Mouse (Mus musculus): ENCODE measurements at regions not wholly inside any gene's neighbourhood (a gene's known extent, or its start where the extent isn't known, plus 50 kb on each side); places are given as distances from the start of the nearest gene placed in this dataset.

DNA sequence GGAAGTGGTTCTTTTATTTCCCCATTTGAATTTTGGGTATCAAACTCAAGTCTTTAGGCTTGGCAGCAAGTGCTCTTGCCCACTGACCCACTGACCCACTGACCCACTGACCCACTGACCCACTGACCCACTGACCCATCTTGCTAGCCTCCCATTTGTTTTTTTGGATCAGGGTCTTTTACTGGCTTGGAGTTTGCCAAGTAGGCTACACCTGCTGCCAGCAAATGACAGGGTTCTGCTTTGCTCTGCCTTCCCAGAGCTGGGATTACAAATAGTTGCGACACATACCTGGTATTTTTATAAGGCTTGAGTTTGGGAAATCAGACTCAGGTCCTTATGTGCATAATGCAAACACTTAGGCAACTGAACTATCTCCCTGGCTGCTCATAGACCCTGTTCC lies 226.7 kb upstream of the Il12b start:
- Histone ChIP-seq H3K27me3 (ENCODE audit: control insufficient read depth, insufficient read depth, low read length) (no peaks in the 10 kb centered on the region), H3K9me3 (ENCODE audit: control insufficient read depth, low read length) (no peaks in the 10 kb centered on the region), H3K4me1 (replicated peaks; ENCODE audit: control insufficient read depth, insufficient read depth) (no peaks in the 10 kb centered on the region), H3K36me3 (ENCODE audit: control insufficient read depth, insufficient read depth, low read length) (no peaks in the 10 kb centered on the region), H3K4me2 (replicated peaks; ENCODE audit: low read depth) (no peak overlapping the region), H3K9ac (ENCODE audit: low read length) (no peak overlapping the region), H3K4me3 (ENCODE audit: low read depth, low read length) (no peak overlapping the region), H3K27ac (replicated peaks) (no peak overlapping the region)
- ATAC-seq (ENCODE audit: low FRiP score, low TSS enrichment) (no peak), DNase-seq (ENCODE audit: low spot score) (no peak)
- TF ChIP-seq EP300 (optimal IDR thresholded peaks at IDR 0.05) (no peak), CTCF (IDR thresholded peaks at IDR 0.05; ENCODE audit: low read depth) (no peak)
- 90% methylated on average over 1 of the region's 1 CpGs for WGBS

DNA sequence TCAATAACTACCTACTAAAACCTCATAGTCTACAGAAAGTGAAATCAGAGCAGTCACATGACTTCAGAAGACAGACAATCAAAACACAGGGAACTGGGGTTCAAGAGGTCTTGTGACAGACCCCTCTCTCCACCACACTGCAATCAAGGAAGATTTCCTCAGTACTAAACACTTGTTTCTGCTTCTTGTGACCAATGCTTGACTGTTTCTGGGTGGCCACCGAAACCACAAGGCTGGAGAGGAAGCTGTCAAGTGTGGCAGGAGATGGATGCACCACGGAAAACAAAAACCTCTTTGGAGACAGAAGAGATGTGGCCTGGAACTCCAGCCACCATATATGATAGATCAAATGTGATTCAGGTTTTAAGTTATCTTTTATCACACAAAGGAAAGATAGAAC lies 225.3 kb upstream of the Il12b start:
- TF ChIP-seq CTCF (IDR thresholded peaks at IDR 0.05; ENCODE audit: low read depth) (no peak), EP300 (optimal IDR thresholded peaks at IDR 0.05) (no peak)
- no peak overlapping the region for H3K27ac ChIP-seq (replicated peaks)

GRCm38 (mm10) chr11:44179711-44180110 lies 220.2 kb upstream of the Il12b start:
- 70% methylated on average over 3 of the region's 3 CpGs for WGBS
- DNase-seq (ENCODE audit: low spot score) = no peak
- no peak overlapping the region for H3K27ac ChIP-seq (replicated peaks)
- H3K9ac ChIP-seq (ENCODE audit: low read length) = no peak overlapping the region
- no peak for ATAC-seq (ENCODE audit: low FRiP score, low TSS enrichment)
- no peak overlapping the region for H3K4me2 ChIP-seq (replicated peaks; ENCODE audit: low read depth)
- H3K27me3 ChIP-seq (ENCODE audit: control insufficient read depth, insufficient read depth, low read length) = no peaks in the 10 kb centered on the region
- no peak for TF ChIP-seq CTCF (IDR thresholded peaks at IDR 0.05; ENCODE audit: low read depth)
- no peak for TF ChIP-seq EP300 (optimal IDR thresholded peaks at IDR 0.05)
- no peaks in the 10 kb centered on the region for H3K4me1 ChIP-seq (replicated peaks; ENCODE audit: control insufficient read depth, insufficient read depth)
- no peaks in the 10 kb centered on the region for H3K36me3 ChIP-seq (ENCODE audit: control insufficient read depth, insufficient read depth, low read length)
- H3K4me3 ChIP-seq (ENCODE audit: low read depth, low read length) = no peak overlapping the region
- H3K9me3 ChIP-seq (ENCODE audit: control insufficient read depth, low read length) = no peaks in the 10 kb centered on the region

More for the DNA sequence above, 225.3 kb upstream of the Il12b start:
- H3K9me3 ChIP-seq (ENCODE audit: control insufficient read depth, low read length) = no peaks in the 10 kb centered on the region
- no peak overlapping the region for H3K4me2 ChIP-seq (replicated peaks; ENCODE audit: low read depth)
- DNase-seq (ENCODE audit: low spot score) (no peak), ATAC-seq (ENCODE audit: low FRiP score, low TSS enrichment) (no peak)
- H3K4me3 ChIP-seq (ENCODE audit: low read depth, low read length) = no peak overlapping the region
- H3K36me3 ChIP-seq (ENCODE audit: control insufficient read depth, insufficient read depth, low read length) = no peaks in the 10 kb centered on the region
- no peak overlapping the region for H3K9ac ChIP-seq (ENCODE audit: low read length)
- WGBS = 60% methylated on average over 2 of the region's 2 CpGs
- no peaks in the 10 kb centered on the region for H3K27me3 ChIP-seq (ENCODE audit: control insufficient read depth, insufficient read depth, low read length)
- H3K4me1 ChIP-seq (replicated peaks; ENCODE audit: control insufficient read depth, insufficient read depth) = no peaks in the 10 kb centered on the region

GRCm38 (mm10) chr11:44183823-44184222 lies 216.0 kb upstream of the Il12b start:
- no peak for ATAC-seq (ENCODE audit: low FRiP score, low TSS enrichment)
- no peak overlapping the region for H3K27ac ChIP-seq (replicated peaks)

GRCm38 (mm10) chr11:44185218-44185890 lies 214.5 kb upstream of the Il12b start:
- no peaks in the 10 kb centered on the region for H3K27me3 ChIP-seq (ENCODE audit: control insufficient read depth, insufficient read depth, low read length)
- no peaks in the 10 kb centered on the region for H3K9me3 ChIP-seq (ENCODE audit: control insufficient read depth, low read length)
- no peak overlapping the region for H3K4me3 ChIP-seq (ENCODE audit: low read depth, low read length)
- WGBS = 64% methylated on average over 9 of the region's 9 CpGs
- H3K9ac ChIP-seq (ENCODE audit: low read length) = no peak overlapping the region
- ATAC-seq (ENCODE audit: low FRiP score, low TSS enrichment) (no peak), DNase-seq (ENCODE audit: low spot score) (no peak)
- H3K4me2 ChIP-seq (replicated peaks; ENCODE audit: low read depth) = no peak overlapping the region
- no peaks in the 10 kb centered on the region for H3K36me3 ChIP-seq (ENCODE audit: control insufficient read depth, insufficient read depth, low read length)
- H3K27ac ChIP-seq (replicated peaks) = no peak overlapping the region
- no peaks in the 10 kb centered on the region for H3K4me1 ChIP-seq (replicated peaks; ENCODE audit: control insufficient read depth, insufficient read depth)
- TF ChIP-seq EP300 (optimal IDR thresholded peaks at IDR 0.05) = no peak
- TF ChIP-seq CTCF (IDR thresholded peaks at IDR 0.05; ENCODE audit: low read depth) = no peak

More at GRCm38 (mm10) chr11:44183823-44184222, 216.0 kb upstream of the Il12b start:
- no peak overlapping the region for H3K4me2 ChIP-seq (replicated peaks; ENCODE audit: low read depth)
- H3K4me3 ChIP-seq (ENCODE audit: low read depth, low read length) = no peak overlapping the region
- no peak overlapping the region for H3K9ac ChIP-seq (ENCODE audit: low read length)
- H3K27me3 ChIP-seq (ENCODE audit: control insufficient read depth, insufficient read depth, low read length) = no peaks in the 10 kb centered on the region
- DNase-seq (ENCODE audit: low spot score) = no peak
- TF ChIP-seq CTCF (IDR thresholded peaks at IDR 0.05; ENCODE audit: low read depth) = no peak
- no peak for TF ChIP-seq EP300 (optimal IDR thresholded peaks at IDR 0.05)
- H3K9me3 ChIP-seq (ENCODE audit: control insufficient read depth, low read length) = no peaks in the 10 kb centered on the region
- no peaks in the 10 kb centered on the region for H3K36me3 ChIP-seq (ENCODE audit: control insufficient read depth, insufficient read depth, low read length)
- H3K4me1 ChIP-seq (replicated peaks; ENCODE audit: control insufficient read depth, insufficient read depth) = no peaks in the 10 kb centered on the region
- WGBS = 73% methylated on average over 3 of the region's 3 CpGs

DNA sequence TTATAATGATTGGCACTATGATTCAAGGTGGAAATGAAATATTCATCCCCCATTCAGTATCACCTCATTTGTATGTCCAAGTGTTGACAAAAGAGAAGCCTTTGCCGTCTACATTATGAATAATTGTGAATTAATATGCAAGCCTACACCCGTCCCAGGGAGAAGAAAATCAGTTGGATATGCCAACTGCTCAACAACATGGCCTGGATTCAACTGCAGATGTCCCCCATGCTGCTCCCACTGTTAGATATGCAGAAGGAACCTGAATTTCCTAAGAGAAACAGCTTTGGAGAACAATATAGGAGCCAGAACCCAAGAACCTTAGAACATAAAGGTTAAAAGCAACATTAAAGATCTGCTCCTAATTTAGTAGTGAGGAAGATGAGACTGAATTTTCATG lies 211.7 kb upstream of the Il12b start:
- ATAC-seq (ENCODE audit: low FRiP score, low TSS enrichment) (no peak), DNase-seq (ENCODE audit: low spot score) (no peak)
- no peak for TF ChIP-seq CTCF (IDR thresholded peaks at IDR 0.05; ENCODE audit: low read depth)
- TF ChIP-seq EP300 (optimal IDR thresholded peaks at IDR 0.05) = no peak
- Histone ChIP-seq H3K9me3 (ENCODE audit: control insufficient read depth, low read length) (no peaks in the 10 kb centered on the region), H3K36me3 (ENCODE audit: control insufficient read depth, insufficient read depth, low read length) (no peaks in the 10 kb centered on the region), H3K9ac (ENCODE audit: low read length) (no peak overlapping the region), H3K4me3 (ENCODE audit: low read depth, low read length) (no peak overlapping the region), H3K4me2 (replicated peaks; ENCODE audit: low read depth) (no peak overlapping the region), H3K27ac (replicated peaks) (no peak overlapping the region), H3K4me1 (replicated peaks; ENCODE audit: control insufficient read depth, insufficient read depth) (no peaks in the 10 kb centered on the region), H3K27me3 (ENCODE audit: control insufficient read depth, insufficient read depth, low read length) (no peaks in the 10 kb centered on the region)
- WGBS = 64% methylated on average over 2 of the region's 2 CpGs
